15 mouse cellular contexts compared by ENCODE assay signal in the genomic region with DNA sequence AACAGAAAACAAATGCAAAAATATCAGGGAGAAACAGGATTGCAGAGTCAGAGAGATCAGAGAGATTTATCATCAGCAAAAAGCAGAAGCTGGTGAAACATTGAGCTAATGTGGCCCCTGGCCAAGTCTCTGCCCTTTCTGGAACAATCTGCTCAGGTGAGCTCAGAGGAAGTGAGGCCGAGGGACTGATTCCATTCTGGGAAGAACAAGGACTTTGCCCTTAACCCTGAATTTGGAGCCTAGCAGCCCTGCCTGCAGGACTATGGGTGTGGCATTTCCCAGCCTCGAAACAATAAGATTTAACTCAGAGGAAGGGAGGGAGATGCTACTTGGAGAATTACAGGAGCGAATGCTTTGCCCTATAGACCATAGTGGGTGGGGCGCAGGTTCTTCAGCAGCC. TPM values are rescaled to one million over a fixed set of nuclear protein-coding genes. Genes with fewer than 3 reads are reported as not detected.
DNase-seq lines count a peak whose midpoint lies in the region; ATAC-seq and TF ChIP-seq lines count a peak whose summit lies in the region.
"Had no signal": no experiment of that assay in that cellular context is flagged by ENCODE, and none has a peak within 500 bp of the region (broad histone marks: within the 10 kb centered on the region; RNA-seq: fewer than 3 reads in every experiment).

No protein-coding gene starts in this region.

- no peak overlapping the region for H3K4me3 ChIP-seq in kidney, embryonic 14.5 days (ENCODE audit: low read length)
- H3K4me3 ChIP-seq in ES-E14 (ENCODE audit: insufficient read depth in 1 of 2, low read depth in 1 of 2, low read length in 2 of 2, poor library complexity in 1 of 2, severe bottlenecking in 1 of 2), result no peak overlapping the region
- H3K4me3 ChIP-seq: embryonic facial prominence, embryonic 12.5 days; heart, embryonic 13.5 days; hindbrain, embryonic 10.5 days; limb, embryonic 13.5 days; midbrain, embryonic 10.5 days; myocyte had no signal

- no peaks in the 10 kb centered on the region for H3K9me3 ChIP-seq in kidney, embryonic 14.5 days (ENCODE audit: control insufficient read depth, low read length)
- 0 out of 2 replicates have a peak, but pooled peaks cover 2% of the 10 kb centered on the region for H3K9me3 ChIP-seq in ES-E14 (ENCODE audit: control insufficient read depth, insufficient read depth, low read depth, low read length)
- H3K9me3 ChIP-seq: embryonic facial prominence, embryonic 12.5 days; heart, embryonic 13.5 days; hindbrain, embryonic 10.5 days; limb, embryonic 13.5 days; midbrain, embryonic 10.5 days had no signal

- H3K27ac ChIP-seq in kidney, embryonic 14.5 days (ENCODE audit: low read depth, low read length), result no peak overlapping the region
- H3K27ac ChIP-seq in ES-E14 (ENCODE audit: insufficient read depth, low read depth, low read length, poor library complexity, severe bottlenecking), result no peak overlapping the region
- H3K27ac ChIP-seq: embryonic facial prominence, embryonic 12.5 days; heart, embryonic 13.5 days; hindbrain, embryonic 10.5 days; limb, embryonic 13.5 days; midbrain, embryonic 10.5 days had no signal

- no peaks in the 10 kb centered on the region for H3K27me3 ChIP-seq in kidney, embryonic 14.5 days (ENCODE audit: control insufficient read depth, insufficient read depth, low read length)
- H3K27me3 ChIP-seq: embryonic facial prominence, embryonic 12.5 days; limb, embryonic 13.5 days had no signal

- no peak for ATAC-seq in kidney, embryonic 14.5 days (ENCODE audit: low FRiP score, low TSS enrichment)
- ATAC-seq: inflammation-experienced regulatory T-cells, adult 6 months had no signal

- peak; percentile 76 for DNase-seq in kidney, adult 18-20 months
- DNase-seq in ES-E14 (ENCODE audit: low read depth, low spot score), result peak; percentile 35
- DNase-seq in ZHBTc4 (ENCODE audit: low read depth, low spot score), result peak; percentile 64
- peak; percentile 86 to 89 for DNase-seq in kidney, postnatal 36 days
- DNase-seq in spleen, postnatal 36 days (ENCODE audit: low spot score in 2 of 2), result no peak
- no peak for DNase-seq in urinary bladder, postnatal 25 days (ENCODE audit: low spot score)
- DNase-seq: right cerebral cortex, adult 18-20 months had no signal

- H3K9ac ChIP-seq in kidney, embryonic 14.5 days (ENCODE audit: low read depth, low read length), result no peak overlapping the region
- no peak overlapping the region for H3K9ac ChIP-seq in ES-E14 (ENCODE audit: insufficient read depth, low read depth, low read length, poor library complexity, severe bottlenecking)
- H3K9ac ChIP-seq: embryonic facial prominence, embryonic 12.5 days; heart, embryonic 13.5 days; limb, embryonic 13.5 days had no signal

- in situ Hi-C loops in ES-E14 (cut with MboI; ENCODE audit: low sequenced_read_pairs in 2 of 2, unreplicated experiment in 2 of 2), result no loop called here

- no peak overlapping the region for H3K4me2 ChIP-seq in kidney, embryonic 14.5 days (replicated peaks; ENCODE audit: low read depth, low read length)
- H3K4me2 ChIP-seq: embryonic facial prominence, embryonic 12.5 days; heart, embryonic 13.5 days; limb, embryonic 13.5 days had no signal

- no peaks in the 10 kb centered on the region for H3K4me1 ChIP-seq in kidney, embryonic 14.5 days (ENCODE audit: control insufficient read depth, insufficient read depth, low read length)
- H3K4me1 ChIP-seq in ES-E14 (ENCODE audit: control insufficient read depth in 2 of 2, insufficient read depth in 2 of 2, low read length in 2 of 2, poor library complexity in 1 of 2), result peaks cover 0 to 2% of the 10 kb centered on the region in 2 experiments; a peak in 1 of 4 replicates
- H3K4me1 ChIP-seq: heart, embryonic 13.5 days had no signal

- H3K36me3 ChIP-seq in kidney, embryonic 14.5 days (ENCODE audit: control insufficient read depth, insufficient read depth, low read length), result no peaks in the 10 kb centered on the region
- no peaks in the 10 kb centered on the region for H3K36me3 ChIP-seq in ES-E14 (ENCODE audit: control insufficient read depth, insufficient read depth, low read length, poor library complexity, severe bottlenecking)
- H3K36me3 ChIP-seq: embryonic facial prominence, embryonic 12.5 days; heart, embryonic 13.5 days; hindbrain, embryonic 10.5 days; limb, embryonic 13.5 days; midbrain, embryonic 10.5 days had no signal

- 72% methylated on average over 4 of the region's 4 CpGs for WGBS in kidney, embryonic 14.5 days

TF ChIP-seq in ES-E14, 5 proteins besides CTCF, POLR2A, EP300 and RAD21:
- no peak for TF ChIP-seq MAFK (IDR thresholded peaks at IDR 0.05; ENCODE audit: insufficient read depth, low read depth, low read length)
TF ChIP-seq in ES-E14: peak in this region for 0.

RNA-seq across cellular contexts. Expression of a gene that starts 4.7 kb away (rescaled TPM):
- 6.6 and 7.3 TPM in 2 replicates for polyA plus RNA-seq in kidney, embryonic 14.5 days (2014; fragmentation: Nextera tagmentation; extraction: Ambion mirVana)
- total RNA-seq in ES-E14 (2012; rRNA removed), result 9.1 and 14.9 TPM in 2 replicates

Comparison
In these comparisons a context has a peak if more than half of its experiments do, and no peak if none do; other contexts are left out.
1. DNase-seq: peak in kidney, adult 18-20 months (single experiment), ES-E14 (single experiment), ZHBTc4 (single experiment) and kidney, postnatal 36 days (2 of 2); none in spleen, postnatal 36 days (0 of 2) and urinary bladder, postnatal 25 days (single experiment).